Mouse (Mus musculus): ENCODE data around the gene Cyyr1. TPM values are rescaled to one million over a fixed set of nuclear protein-coding genes. Genes with fewer than 3 reads are reported as not detected.
"Not testable (repeated sequence)": the region's sequence is repeated elsewhere in the genome, so short reads cannot be mapped to it uniquely, and the experiment has no call there.

The Cyyr1 gene
- 10 to 100 TPM; 22.6 to 27.4 TPM for total RNA-seq (2021)

GRCm38 (mm10) chr16:85553297-85553696 is at the start of gene Cyyr1:
Gene Cyyr1, minus strand, starts transcription at chr16:85553397.
- DNase-seq, result not testable (repeated sequence)

- no peak for DNase-seq
These were observed 35.6 kb upstream of the Cyyr1 start for GRCm38 (mm10) chr16:85588844-85589243.

GRCm38 (mm10) chr16:85587573-85588226 is 34.5 kb upstream of the Cyyr1 start:
- DNase-seq, result no peak

GRCm38 (mm10) chr16:85566474-85566873 is 13.3 kb upstream of the Cyyr1 start:
- no peak for DNase-seq

GRCm38 (mm10) chr16:85553838-85554237 is 641 bp upstream of the Cyyr1 start:
- no peak for DNase-seq

- DNase-seq, result not testable (repeated sequence)
These were observed 1.2 kb downstream of the Cyyr1 start for GRCm38 (mm10) chr16:85551976-85552375.

- peak; percentile 31 for DNase-seq
These were observed 3.1 kb downstream of the Cyyr1 start for GRCm38 (mm10) chr16:85549971-85550567.

GRCm38 (mm10) chr16:85546519-85546918 is 6.7 kb downstream of the Cyyr1 start:
- DNase-seq, result no peak

- DNase-seq, result no peak
These were observed 11.4 kb downstream of the Cyyr1 start for GRCm38 (mm10) chr16:85541676-85542273.

GRCm38 (mm10) chr16:85541023-85541422 is 12.2 kb downstream of the Cyyr1 start:
- DNase-seq, result no peak

- DNase-seq, result no peak
These were observed 14.8 kb downstream of the Cyyr1 start for GRCm38 (mm10) chr16:85538367-85538766.

GRCm38 (mm10) chr16:85536075-85536474 is 17.1 kb downstream of the Cyyr1 start:
- no peak for DNase-seq

GRCm38 (mm10) chr16:85527743-85528620 is 25.2 kb downstream of the Cyyr1 start:
- no peak for DNase-seq

- DNase-seq, result no peak
These were observed 28.6 kb downstream of the Cyyr1 start for GRCm38 (mm10) chr16:85524589-85524988.

GRCm38 (mm10) chr16:85507264-85507663 is 45.9 kb downstream of the Cyyr1 start:
- no peak for DNase-seq

- DNase-seq, result no peak
These were observed 48.1 kb downstream of the Cyyr1 start for GRCm38 (mm10) chr16:85505108-85505507.

GRCm38 (mm10) chr16:85503416-85503815 is 49.8 kb downstream of the Cyyr1 start:
- DNase-seq, result no peak

GRCm38 (mm10) chr16:85495837-85496236 is 57.4 kb downstream of the Cyyr1 start:
- DNase-seq, result no peak

GRCm38 (mm10) chr16:85488105-85488607 is 65.0 kb downstream of the Cyyr1 start:
- DNase-seq, result peak; percentile 7

GRCm38 (mm10) chr16:85487266-85487665 is 65.9 kb downstream of the Cyyr1 start:
- DNase-seq, result no peak

- DNase-seq, result no peak
These were observed 68.6 kb downstream of the Cyyr1 start for GRCm38 (mm10) chr16:85484557-85484956.

GRCm38 (mm10) chr16:85474552-85475071 is 78.6 kb downstream of the Cyyr1 start:
- no peak for DNase-seq
